Mouse (Mus musculus) layer of hippocampus, postnatal 25 days (tissue): ENCODE data around the gene Ifitm10. TPM values are rescaled to one million over a fixed set of nuclear protein-coding genes. Genes with fewer than 3 reads are reported as not detected.
"Not testable (repeated sequence)": the region's sequence is repeated elsewhere in the genome, so short reads cannot be mapped to it uniquely, and the experiment has no call there.

Experiments used
- DNase-seq, 2 experiments: peaks; one replicate each; pipeline ENCODE4 v3.0.0; 2022; ENCODE audit warnings: mixed read lengths in 2 of 2, low spot score in 1 of 2; ENCODE audit errors: extremely low spot score in 1 of 2
- total RNA-seq, 2 experiments: library from RNA; stranded (reverse); gene quantifications; 2 replicates each; pipeline ENCODE4 v1.2.3; 2021

Ifitm10 gene
- total RNA-seq, 2 experiments from 2014 or later: 40.7 to 41.8 TPM

DNA sequence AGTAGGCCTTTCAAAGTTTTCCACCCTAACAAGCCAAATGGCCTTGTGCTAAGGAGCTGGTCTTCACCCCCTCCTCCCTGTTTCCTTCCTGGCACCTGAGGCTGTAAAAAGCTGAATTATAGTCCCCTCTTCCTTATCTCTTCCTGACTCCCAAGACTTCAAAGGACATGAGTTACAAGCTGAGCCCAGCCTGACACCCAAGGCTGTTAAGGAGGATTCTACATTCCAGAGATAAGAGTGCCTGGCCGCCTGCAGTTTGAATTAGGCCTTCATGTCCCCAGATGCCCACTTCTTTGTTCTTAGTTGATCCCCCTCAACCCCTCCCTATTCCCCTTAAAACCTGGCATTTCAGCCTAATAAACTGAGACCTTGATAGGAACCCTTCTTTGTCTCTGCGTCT, 90.7 kb downstream of the Ifitm10 start:
- DNase-seq: not testable (repeated sequence)

DNA sequence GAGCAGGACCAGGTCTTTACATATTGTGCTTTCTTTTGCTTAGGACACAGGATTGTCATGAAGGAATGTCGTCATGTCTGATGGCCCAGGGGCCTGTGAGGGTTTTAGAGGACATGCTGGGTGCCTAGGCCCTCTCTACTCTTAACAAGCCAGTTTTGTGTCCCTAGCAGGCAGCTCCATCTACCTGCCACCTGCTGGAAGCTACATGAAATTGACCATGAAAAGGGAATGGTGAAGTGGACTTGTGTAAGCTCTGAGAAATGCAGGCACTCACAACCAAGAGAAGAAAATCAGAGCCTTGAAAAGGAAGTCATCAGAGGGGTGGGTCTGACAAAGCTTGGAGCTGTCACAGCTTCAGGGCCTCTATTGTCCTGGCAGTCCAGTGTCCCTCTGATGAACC, 94.3 kb downstream of the Ifitm10 start:
- not testable (repeated sequence) for DNase-seq

DNA sequence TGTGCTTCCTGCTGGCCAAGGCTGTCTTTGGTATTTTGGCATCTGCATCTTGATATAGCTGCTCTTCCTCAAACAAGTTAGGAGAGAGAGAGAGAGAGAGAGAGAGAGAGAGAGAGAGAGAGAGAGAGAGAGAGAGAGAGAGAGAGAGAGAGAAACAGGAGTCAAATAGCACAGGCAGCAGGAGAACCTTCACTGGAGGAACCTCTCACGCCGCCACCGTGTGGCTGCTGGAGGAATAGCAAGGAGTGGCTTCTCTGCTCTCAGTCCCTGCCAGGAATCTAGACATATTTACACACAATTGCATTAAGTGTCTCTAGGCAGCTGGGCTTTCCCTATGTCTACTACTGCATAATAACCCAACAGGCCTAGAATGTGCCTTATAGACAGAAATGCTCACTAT, 95.4 kb downstream of the Ifitm10 start:
- DNase-seq: peak; percentile 43 to 75

Other genes with a start within 250 kb of the Ifitm10 start
- gene Gm39115, start 237.7 kb downstream of the Ifitm10 start, total RNA-seq: not detected
- gene Gm45337, start 229.1 kb downstream of the Ifitm10 start, total RNA-seq: not detected
- not detected for gene Gm29735, start 216.6 kb downstream of the Ifitm10 start, total RNA-seq
- not detected for gene Gm4553, start 208.0 kb downstream of the Ifitm10 start, total RNA-seq
- not detected for gene Krtap5-2, start 197.7 kb downstream of the Ifitm10 start, total RNA-seq
- not detected for gene Gm10153, start 183.4 kb downstream of the Ifitm10 start, total RNA-seq
- gene Krtap5-3, start 172.4 kb downstream of the Ifitm10 start, total RNA-seq: not detected
- gene Gm7579, start 161.9 kb downstream of the Ifitm10 start, total RNA-seq: not detected
- not detected for gene Krtap5-5, start 143.8 kb downstream of the Ifitm10 start, total RNA-seq
- not detected for gene Gm40460, start 132.7 kb downstream of the Ifitm10 start, total RNA-seq
- not detected for gene Gm2431, start 115.4 kb downstream of the Ifitm10 start, total RNA-seq
- not detected for gene Gm4559, start 99.4 kb downstream of the Ifitm10 start, total RNA-seq
- not detected for gene Krtap5-1, start 76.6 kb downstream of the Ifitm10 start, total RNA-seq
- not detected for gene Krtap5-4, start 70.2 kb downstream of the Ifitm10 start, total RNA-seq
- 10 to 100 TPM in 1 of 2 experiments, 1 to 10 TPM in 1; 3.2 to 10.3 TPM for gene Gm49369, start 8.9 kb upstream of the Ifitm10 start, total RNA-seq
- gene Ctsd, start 14.3 kb upstream of the Ifitm10 start, total RNA-seq: 100 to 1,000 TPM; 313 to 344 TPM
- gene Syt8, start 61.1 kb upstream of the Ifitm10 start, total RNA-seq: not detected
- under 1 TPM in 1 of 2 experiments, not detected in 1; 0.70 TPM for gene Tnni2, start 68.1 kb upstream of the Ifitm10 start, total RNA-seq
- gene Lsp1, start 87.1 kb upstream of the Ifitm10 start, total RNA-seq: 1 to 10 TPM; 2.2 to 4.2 TPM
- gene Tnnt3, start 125.1 kb upstream of the Ifitm10 start, total RNA-seq: not detected
- 1 to 10 TPM; 5.8 to 6.7 TPM for gene Mrpl23, start 158.9 kb upstream of the Ifitm10 start, total RNA-seq